Mouse (Mus musculus): Measurements from ENCODE around the gene Rnf4.

DNA sequence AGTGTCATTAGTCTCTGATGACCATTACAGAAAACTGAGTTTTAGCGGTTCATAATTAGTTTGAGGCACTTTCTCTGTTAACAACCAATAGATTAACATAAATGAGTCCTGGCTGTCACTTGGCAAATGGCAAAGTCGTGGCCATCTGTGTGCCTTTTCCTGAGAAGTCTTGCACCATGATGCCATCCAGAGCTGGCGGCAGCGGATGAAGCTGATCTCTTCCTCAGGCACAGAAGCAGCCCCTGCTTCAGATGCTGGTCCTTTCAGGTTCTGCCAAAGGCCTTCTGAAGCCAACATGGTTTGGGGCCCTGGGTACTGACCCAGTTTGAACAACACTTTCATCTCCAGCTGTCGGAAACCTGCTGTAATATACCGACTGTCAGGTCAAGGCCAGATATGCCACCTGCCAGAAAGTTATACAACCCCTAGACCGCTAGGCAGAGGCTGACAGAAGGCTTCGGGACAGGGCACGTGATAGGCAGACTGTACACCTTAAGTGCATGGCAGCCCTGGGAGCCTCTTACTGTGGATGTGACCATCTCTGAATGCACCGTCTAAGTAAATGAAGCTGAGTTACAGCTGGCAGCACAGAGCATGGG is 37.1 kb upstream of the Rnf4 start:
- TF ChIP-seq GATA1 (IDR thresholded peaks at IDR 0.05; ENCODE audit: borderline replicate concordance, low read length) (no peak), FLI1 (IDR thresholded peaks at IDR 0.05; ENCODE audit: low read length) (no peak)

Measured in megakaryocyte, embryonic 14.5 days (primary cell).